Mouse (Mus musculus) stomach, embryonic 15.5 days (tissue): Measurements from ENCODE around the gene Prox1. TPM values are rescaled to one million over a fixed set of nuclear protein-coding genes. Genes with fewer than 3 reads are reported as not detected.
A peak's percentile ranks its signal among the peaks of the same experiment; 100 is the strongest.

Source experiments
- ATAC-seq: fragments of 200-750 bp; cut with Nextera tagmentation; 2 replicates; pipeline ENCODE4 v1.8.0; 2017; ENCODE audit warnings: low read depth, moderate number of reproducible peaks, moderate TSS enrichment; ENCODE audit not compliant: insufficient read depth, low FRiP score
- H3K27ac ChIP-seq: fragments of 300-500 bp; sonication (generic); 2 replicates; pipeline ENCODE4 v1.5.1; 2015; ENCODE audit warnings: mild to moderate bottlenecking, inconsistent platforms
- H3K27me3 ChIP-seq: fragments of 300-500 bp; sonication (generic); replicated peaks from 2 replicates; pipeline ENCODE4 v1.6.1; 2015; ENCODE audit warnings: inconsistent platforms
- H3K36me3 ChIP-seq: fragments of 300-500 bp; sonication (generic); 2 replicates; pipeline ENCODE4 v1.6.1; 2015; ENCODE audit warnings: inconsistent platforms
- H3K4me1 ChIP-seq: fragments of 300-500 bp; sonication (generic); 2 replicates; pipeline ENCODE4 v1.6.1; 2015; ENCODE audit warnings: inconsistent platforms
- H3K4me2 ChIP-seq: fragments of 300-500 bp; sonication (generic); 2 replicates; pipeline ENCODE4 v1.6.1; 2015; ENCODE audit warnings: mild to moderate bottlenecking, inconsistent platforms
- H3K4me3 ChIP-seq: fragments of 300-500 bp; sonication (generic); replicated peaks from 2 replicates; pipeline ENCODE4 v1.5.1; 2015; ENCODE audit warnings: inconsistent platforms
- H3K9ac ChIP-seq: fragments of 300-500 bp; sonication (generic); 2 replicates; pipeline ENCODE4 v1.6.1; 2015; ENCODE audit warnings: inconsistent platforms
- H3K9me3 ChIP-seq: fragments of 300-500 bp; sonication (generic); 2 replicates; pipeline ENCODE4 v1.6.1; 2016; ENCODE audit warnings: inconsistent platforms
- WGBS: fragments of 180-500 bp; shearing (Covaris S2); methylation state at CpG from one replicate; pipeline ENCODE4 v1.1.7; 2015; 5-methylcytosine and 5-hydroxymethylcytosine counted together
- polyA plus RNA-seq: library from polyadenylated mRNA; unstranded; fragments of >200 nt; fragmentation: Nextera tagmentation; extraction: Ambion mirVana; gene quantifications from 2 replicates; pipeline ENCODE4 v1.2.1, GENCODE M21; 2015

Gene Prox1
- polyA plus RNA-seq, 1 experiment from 2014 or later: 3.0 TPM

DNA sequence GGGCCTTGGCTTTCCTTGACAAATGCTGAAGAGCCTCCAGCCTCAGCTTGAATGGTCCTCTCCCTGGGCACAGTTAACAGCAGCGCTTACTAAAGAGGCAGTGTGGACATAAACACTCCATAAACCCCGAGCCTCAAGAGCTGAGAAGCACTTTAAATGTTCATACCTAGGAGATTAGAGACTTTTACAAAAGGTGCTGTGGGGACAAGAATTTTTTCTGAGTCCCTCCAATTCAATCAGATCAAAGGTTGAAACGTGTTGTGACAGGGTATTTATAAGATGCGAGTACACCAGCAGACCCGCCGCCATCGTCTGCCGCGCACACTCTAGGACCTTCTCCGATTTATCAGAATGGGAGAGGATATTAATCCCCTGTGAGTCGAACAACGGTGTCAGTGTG, 1.2 kb upstream of the Prox1 start:
- H3K27ac ChIP-seq: no peak overlapping the region
- H3K27me3 ChIP-seq: peaks cover 58% of the 10 kb centered on the region
- H3K4me2 ChIP-seq: no peak overlapping the region
- H3K9ac ChIP-seq: no peak overlapping the region
- no peak for ATAC-seq
- H3K4me1 ChIP-seq: peaks cover 28% of the 10 kb centered on the region
- no peaks in the 10 kb centered on the region for H3K9me3 ChIP-seq
- no peak overlapping the region for H3K4me3 ChIP-seq
- 3% methylated on average over 12 of the region's 12 CpGs for WGBS
- no peaks in the 10 kb centered on the region for H3K36me3 ChIP-seq

GRCm38 (mm10) chr1:190171341-190171740, 827 bp upstream of the Prox1 start:
- H3K27me3 ChIP-seq: peaks cover 56% of the 10 kb centered on the region
- 3% methylated on average over 10 of the region's 10 CpGs for WGBS
- peaks cover 28% of the 10 kb centered on the region for H3K4me1 ChIP-seq
- ATAC-seq: no peak
- no peak overlapping the region for H3K9ac ChIP-seq
- no peak overlapping the region for H3K27ac ChIP-seq
- H3K36me3 ChIP-seq: no peaks in the 10 kb centered on the region
- peak overlapping the region; percentile 63 for H3K4me3 ChIP-seq
- no peaks in the 10 kb centered on the region for H3K9me3 ChIP-seq
- H3K4me2 ChIP-seq: peak overlapping the region; percentile 93

DNA sequence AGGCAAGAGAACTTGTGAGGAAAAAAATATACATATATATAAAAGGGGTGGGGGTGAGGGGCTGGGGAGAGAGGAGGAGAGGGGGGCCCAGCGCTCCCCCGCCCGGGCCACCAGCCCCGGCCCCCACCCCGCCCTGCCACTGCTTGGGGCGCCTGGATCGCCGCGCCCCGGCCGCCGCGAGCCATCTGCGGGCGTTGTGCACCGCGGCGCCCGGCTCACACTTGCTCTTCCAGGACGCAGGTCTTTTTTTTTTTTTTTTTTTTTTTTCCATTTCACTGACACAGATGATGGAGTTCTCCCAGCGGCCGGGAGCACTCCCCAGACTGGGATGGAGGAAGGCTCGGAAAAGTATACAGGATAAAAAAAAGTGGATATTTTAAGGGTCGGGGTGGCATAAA, 304 bp upstream of the Prox1 start:
- no peak overlapping the region for H3K9ac ChIP-seq
- H3K27me3 ChIP-seq: peaks cover 51% of the 10 kb centered on the region
- peak overlapping the region; percentile 93 for H3K4me2 ChIP-seq
- H3K27ac ChIP-seq: no peak overlapping the region
- ATAC-seq: peak; percentile 19; the same call in 1 of the 2 replicates
- peak overlapping the region; percentile 63 for H3K4me3 ChIP-seq
- no peaks in the 10 kb centered on the region for H3K36me3 ChIP-seq
- under 1% methylated on average over 24 of the region's 24 CpGs for WGBS
- no peaks in the 10 kb centered on the region for H3K9me3 ChIP-seq
- H3K4me1 ChIP-seq: peaks cover 28% of the 10 kb centered on the region

DNA sequence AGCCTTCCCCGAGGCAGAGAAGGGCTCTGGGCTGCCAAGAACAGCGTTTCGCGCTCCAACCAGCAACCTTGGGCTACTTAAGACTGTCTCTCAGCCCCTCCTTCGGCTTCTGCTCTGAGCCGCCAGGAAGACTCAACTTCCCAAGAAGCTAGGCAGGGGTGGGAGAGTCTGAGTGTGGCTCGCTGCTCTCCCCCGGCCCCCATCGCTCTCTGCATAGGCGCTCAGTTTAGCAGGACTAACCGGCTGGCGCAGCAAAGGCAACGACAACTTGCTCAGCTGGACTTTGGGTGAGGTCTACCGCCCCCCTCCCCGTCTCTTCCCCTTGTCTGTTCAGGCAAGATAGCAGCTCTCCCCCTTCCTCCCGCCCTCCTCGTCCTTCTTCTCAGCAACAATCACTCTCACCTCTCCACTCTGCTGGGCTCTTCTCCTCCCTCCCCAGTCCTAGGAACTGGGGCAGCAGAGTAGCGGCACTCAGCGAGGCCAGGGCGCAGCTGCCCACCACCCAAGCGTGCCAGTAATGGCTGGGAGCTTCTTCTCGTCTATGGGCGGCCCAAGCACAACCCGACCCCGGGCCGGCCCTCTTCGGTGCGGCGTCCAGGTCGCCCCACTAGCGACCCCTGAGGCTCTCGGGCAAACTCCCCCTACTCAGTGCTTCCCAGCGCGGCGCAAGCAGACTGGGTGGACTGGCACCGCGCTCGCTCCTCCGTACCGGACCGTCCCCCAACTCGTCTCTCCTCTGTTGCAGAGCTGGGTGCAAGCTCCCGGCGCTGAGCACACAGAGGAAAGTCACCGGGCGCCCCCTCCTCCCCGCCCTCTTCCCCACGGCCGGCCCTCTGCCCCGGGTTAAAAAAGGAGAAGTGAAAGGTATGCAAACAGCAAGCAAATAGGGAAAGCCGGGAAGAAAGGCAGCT, 1.5 kb downstream of the Prox1 start:
- H3K4me3 ChIP-seq: peak overlapping the region; percentile 63
- peaks cover 39% of the 10 kb centered on the region for H3K27me3 ChIP-seq
- H3K9me3 ChIP-seq: no peaks in the 10 kb centered on the region
- H3K4me1 ChIP-seq: peaks cover 19% of the 10 kb centered on the region
- no peak overlapping the region for H3K27ac ChIP-seq
- H3K4me2 ChIP-seq: peak overlapping the region; percentile 93
- peak overlapping the region; percentile 14; the same call in 1 of the 2 replicates for H3K9ac ChIP-seq
- WGBS: under 1% methylated on average over 51 of the region's 51 CpGs
- ATAC-seq: no peak
- no peaks in the 10 kb centered on the region for H3K36me3 ChIP-seq

GRCm38 (mm10) chr1:190168115-190168514, 2.4 kb downstream of the Prox1 start:
- 6% methylated on average over 4 of the region's 4 CpGs for WGBS
- Histone ChIP-seq H3K36me3 (no peaks in the 10 kb centered on the region), H3K4me1 (peaks cover 15% of the 10 kb centered on the region), H3K9me3 (no peaks in the 10 kb centered on the region), H3K4me2 (peak overlapping the region; percentile 93), H3K4me3 (peak overlapping the region; percentile 63), H3K27ac (no peak overlapping the region), H3K27me3 (peaks cover 33% of the 10 kb centered on the region), H3K9ac (no peak overlapping the region)
- ATAC-seq: no peak

- H3K4me1 ChIP-seq: peaks cover 11% of the 10 kb centered on the region
- no peaks in the 10 kb centered on the region for H3K36me3 ChIP-seq
- H3K4me2 ChIP-seq: no peak overlapping the region
- no peak for ATAC-seq
- no peak overlapping the region for H3K9ac ChIP-seq
- H3K27me3 ChIP-seq: peaks cover 28% of the 10 kb centered on the region
- WGBS: 13% methylated on average over 1 of the region's 1 CpGs
- H3K4me3 ChIP-seq: peak overlapping the region; percentile 63; the same call in 1 of the 2 replicates
- H3K27ac ChIP-seq: no peak overlapping the region
- no peaks in the 10 kb centered on the region for H3K9me3 ChIP-seq
Observed at GRCm38 (mm10) chr1:190167609-190168008, 2.9 kb downstream of the Prox1 start.

GRCm38 (mm10) chr1:190165511-190165910, 5.0 kb downstream of the Prox1 start:
- WGBS: 60% methylated on average over 4 of the region's 4 CpGs
- Histone ChIP-seq H3K9me3 (no peaks in the 10 kb centered on the region), H3K27me3 (peaks cover 15% of the 10 kb centered on the region; the same call in 1 of the 2 replicates), H3K36me3 (no peaks in the 10 kb centered on the region), H3K9ac (no peak overlapping the region), H3K4me2 (no peak overlapping the region), H3K4me1 (peaks cover 17% of the 10 kb centered on the region), H3K27ac (no peak overlapping the region), H3K4me3 (no peak overlapping the region)
- ATAC-seq: no peak

- no peak for ATAC-seq
- Histone ChIP-seq H3K27me3 (peaks cover 10% of the 10 kb centered on the region; the same call in 1 of the 2 replicates), H3K4me1 (peaks cover 6% of the 10 kb centered on the region; the same call in 1 of the 2 replicates), H3K9me3 (no peaks in the 10 kb centered on the region), H3K4me3 (no peak overlapping the region), H3K4me2 (no peak overlapping the region), H3K9ac (no peak overlapping the region), H3K27ac (no peak overlapping the region), H3K36me3 (no peaks in the 10 kb centered on the region)
- 83% methylated on average over 6 of the region's 6 CpGs for WGBS
Observed at GRCm38 (mm10) chr1:190163471-190163870, 7.0 kb downstream of the Prox1 start.

DNA sequence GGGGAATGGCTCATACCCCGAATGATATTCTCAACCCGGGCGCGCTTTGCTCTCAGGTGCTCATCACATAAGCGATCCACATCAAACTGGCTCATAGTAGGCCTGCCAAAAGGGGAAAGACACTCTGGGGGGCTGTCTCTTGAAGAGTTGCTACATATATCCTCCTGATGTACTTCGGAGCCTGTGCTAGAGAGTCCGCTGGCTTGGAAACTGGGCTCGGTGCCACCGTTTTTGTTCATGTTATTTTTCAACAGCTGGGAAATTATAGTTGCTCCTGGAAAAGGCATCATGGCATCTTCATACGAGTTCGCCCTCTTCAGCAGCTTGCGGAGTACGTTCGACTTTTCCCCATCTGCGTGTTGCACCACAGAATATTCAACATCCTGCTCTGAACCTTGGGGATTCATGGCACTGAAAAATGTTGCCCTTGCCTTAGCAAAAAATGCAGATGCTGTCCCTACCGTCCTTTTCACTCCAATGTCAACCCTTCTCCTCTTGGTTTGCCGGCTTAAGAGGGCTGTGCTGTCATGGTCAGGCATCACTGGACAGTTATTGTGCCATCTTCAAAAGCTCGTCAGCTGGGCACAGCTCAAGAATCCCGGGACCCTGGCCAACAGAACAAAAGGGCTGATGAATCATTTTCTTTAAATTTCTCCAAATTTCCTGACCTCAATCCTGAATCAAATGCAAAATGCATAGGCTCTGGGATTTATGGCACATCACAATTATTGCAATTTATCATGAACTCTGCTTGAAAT, 8.6 kb downstream of the Prox1 start:
- Histone ChIP-seq H3K9me3 (no peaks in the 10 kb centered on the region), H3K4me1 (0 out of 2 replicates have a peak, but pooled peaks cover 6% of the 10 kb centered on the region), H3K27ac (no peak overlapping the region), H3K27me3 (peaks cover 5% of the 10 kb centered on the region; the same call in 1 of the 2 replicates), H3K4me2 (0 out of 2 replicates have a peak overlapping the region, but pooled peaks have one; percentile 13), H3K9ac (no peak overlapping the region), H3K36me3 (no peaks in the 10 kb centered on the region), H3K4me3 (no peak overlapping the region)
- WGBS: 71% methylated on average over 19 of the region's 19 CpGs
- ATAC-seq: no peak

DNA sequence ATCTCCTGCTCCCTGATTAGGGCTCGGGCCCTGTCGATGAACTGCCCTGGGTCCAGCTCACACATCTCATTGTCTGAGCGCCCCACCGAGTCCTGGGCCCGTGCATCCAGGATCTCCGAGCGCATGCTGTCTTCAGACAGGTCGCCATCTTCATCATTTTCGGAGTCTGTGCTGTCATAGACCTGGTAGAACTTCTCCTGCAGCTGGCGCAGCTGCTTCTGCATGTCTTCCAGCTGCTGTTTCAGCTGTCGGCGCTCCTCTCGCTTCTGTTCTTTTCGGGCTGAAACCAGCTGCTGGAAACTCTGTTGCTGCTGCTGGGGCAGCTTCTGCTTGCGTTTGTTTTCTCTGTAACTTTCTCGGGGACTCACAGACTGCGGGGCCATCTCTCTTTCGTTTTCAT, 9.2 kb downstream of the Prox1 start:
- no peak overlapping the region for H3K4me3 ChIP-seq
- H3K27me3 ChIP-seq: peaks cover 5% of the 10 kb centered on the region; the same call in 1 of the 2 replicates
- 0 out of 2 replicates have a peak, but pooled peaks cover 6% of the 10 kb centered on the region for H3K4me1 ChIP-seq
- H3K9me3 ChIP-seq: no peaks in the 10 kb centered on the region
- H3K4me2 ChIP-seq: 0 out of 2 replicates have a peak overlapping the region, but pooled peaks have one; percentile 13
- no peaks in the 10 kb centered on the region for H3K36me3 ChIP-seq
- 63% methylated on average over 18 of the region's 18 CpGs for WGBS
- no peak overlapping the region for H3K27ac ChIP-seq
- ATAC-seq: no peak
- H3K9ac ChIP-seq: no peak overlapping the region

GRCm38 (mm10) chr1:190159457-190159856, 11.1 kb downstream of the Prox1 start:
- no peak overlapping the region for H3K4me3 ChIP-seq
- H3K4me1 ChIP-seq: 0 out of 2 replicates have a peak, but pooled peaks cover 9% of the 10 kb centered on the region
- H3K9me3 ChIP-seq: no peaks in the 10 kb centered on the region
- 68% methylated on average over 11 of the region's 11 CpGs for WGBS
- H3K36me3 ChIP-seq: no peaks in the 10 kb centered on the region
- no peak overlapping the region for H3K4me2 ChIP-seq
- H3K9ac ChIP-seq: no peak overlapping the region
- no peak for ATAC-seq
- no peak overlapping the region for H3K27ac ChIP-seq
- H3K27me3 ChIP-seq: peaks cover 9% of the 10 kb centered on the region; the same call in 1 of the 2 replicates
